Mouse (Mus musculus): ENCODE measurements around the gene Epb42. TPM values are rescaled to one million over a fixed set of nuclear protein-coding genes. Genes with fewer than 3 reads are reported as not detected.
"Not testable (repeated sequence)": the region's sequence is repeated elsewhere in the genome, so short reads cannot be mapped to it uniquely, and the experiment has no call there.

Gene Epb42
- total and polyA plus RNA-seq, 2 experiments, result 0.10 TPM; not detected in 1

GRCm38 (mm10) chr2:121006986-121007385, 29.9 kb downstream of the Epb42 start:
- H3K27ac ChIP-seq (replicated peaks; ENCODE audit: insufficient read depth, low read depth, low read length), result no peak overlapping the region
- H3K4me3 ChIP-seq (ENCODE audit: insufficient read depth, low read depth, low read length), result no peak overlapping the region
- H3K36me3 ChIP-seq (ENCODE audit: control insufficient read depth, insufficient read depth, low read length), result peaks cover 5% of the 10 kb centered on the region; the same call in 1 of the 2 replicates
- 71% methylated on average over 1 of the region's 1 CpGs for WGBS
- no peak for TF ChIP-seq POLR2A (IDR thresholded peaks at IDR 0.05; ENCODE audit: extremely low read depth, insufficient read depth, low read length)
- no peak for TF ChIP-seq CTCF (IDR thresholded peaks at IDR 0.05; ENCODE audit: low read depth, low read length)
- no peak for DNase-seq (ENCODE audit: extremely low read depth, low read depth, low spot score)
- H3K27me3 ChIP-seq (ENCODE audit: control insufficient read depth, insufficient read depth, low read length), result no peaks in the 10 kb centered on the region
- no peaks in the 10 kb centered on the region for H3K79me2 ChIP-seq (ENCODE audit: control insufficient read depth, insufficient read depth, low read length)
- H3K4me1 ChIP-seq (ENCODE audit: control insufficient read depth, insufficient read depth, low read length), result no peaks in the 10 kb centered on the region; the same call in 1 of the 2 replicates
- no peak overlapping the region for H3K9ac ChIP-seq (ENCODE audit: low read depth, low read length)

GRCm38 (mm10) chr2:121004018-121004811, 32.7 kb downstream of the Epb42 start:
- DNase-seq (ENCODE audit: extremely low read depth, low read depth, low spot score), result no peak
- H3K27ac ChIP-seq (replicated peaks; ENCODE audit: insufficient read depth, low read depth, low read length), result no peak overlapping the region
- 91% methylated on average over 7 of the region's 7 CpGs for WGBS
- no peaks in the 10 kb centered on the region for H3K27me3 ChIP-seq (ENCODE audit: control insufficient read depth, insufficient read depth, low read length)
- H3K4me3 ChIP-seq (ENCODE audit: insufficient read depth, low read depth, low read length), result no peak overlapping the region
- peaks cover 6% of the 10 kb centered on the region; the same call in 1 of the 2 replicates for H3K36me3 ChIP-seq (ENCODE audit: control insufficient read depth, insufficient read depth, low read length)
- no peak for TF ChIP-seq CTCF (IDR thresholded peaks at IDR 0.05; ENCODE audit: low read depth, low read length)
- TF ChIP-seq POLR2A (IDR thresholded peaks at IDR 0.05; ENCODE audit: extremely low read depth, insufficient read depth, low read length), result no peak
- H3K4me1 ChIP-seq (ENCODE audit: control insufficient read depth, insufficient read depth, low read length), result no peaks in the 10 kb centered on the region; the same call in 1 of the 2 replicates
- H3K9ac ChIP-seq (ENCODE audit: low read depth, low read length), result no peak overlapping the region
- H3K79me2 ChIP-seq (ENCODE audit: control insufficient read depth, insufficient read depth, low read length), result no peaks in the 10 kb centered on the region

GRCm38 (mm10) chr2:121003586-121003985, 33.3 kb downstream of the Epb42 start:
- DNase-seq (ENCODE audit: extremely low read depth, low read depth, low spot score), result peak; percentile 10
- TF ChIP-seq CTCF (IDR thresholded peaks at IDR 0.05; ENCODE audit: low read depth, low read length), result no peak
- no peak for TF ChIP-seq POLR2A (IDR thresholded peaks at IDR 0.05; ENCODE audit: extremely low read depth, insufficient read depth, low read length)
- no peak overlapping the region for H3K27ac ChIP-seq (replicated peaks; ENCODE audit: insufficient read depth, low read depth, low read length)
- H3K4me3 ChIP-seq (ENCODE audit: insufficient read depth, low read depth, low read length), result no peak overlapping the region
- peaks cover 9% of the 10 kb centered on the region; the same call in 1 of the 2 replicates for H3K36me3 ChIP-seq (ENCODE audit: control insufficient read depth, insufficient read depth, low read length)
- H3K79me2 ChIP-seq (ENCODE audit: control insufficient read depth, insufficient read depth, low read length), result no peaks in the 10 kb centered on the region
- WGBS, result 89% methylated on average over 2 of the region's 2 CpGs
- H3K4me1 ChIP-seq (ENCODE audit: control insufficient read depth, insufficient read depth, low read length), result no peaks in the 10 kb centered on the region
- H3K27me3 ChIP-seq (ENCODE audit: control insufficient read depth, insufficient read depth, low read length), result no peaks in the 10 kb centered on the region
- H3K9ac ChIP-seq (ENCODE audit: low read depth, low read length), result no peak overlapping the region

GRCm38 (mm10) chr2:120998863-120999262, 38.0 kb downstream of the Epb42 start:
- Histone ChIP-seq H3K4me3 (ENCODE audit: insufficient read depth, low read depth, low read length) (no peak overlapping the region), H3K27ac (replicated peaks; ENCODE audit: insufficient read depth, low read depth, low read length) (no peak overlapping the region), H3K27me3 (ENCODE audit: control insufficient read depth, insufficient read depth, low read length) (no peaks in the 10 kb centered on the region), H3K36me3 (ENCODE audit: control insufficient read depth, insufficient read depth, low read length) (peaks cover 11% of the 10 kb centered on the region), H3K4me1 (ENCODE audit: control insufficient read depth, insufficient read depth, low read length) (no peaks in the 10 kb centered on the region), H3K79me2 (ENCODE audit: control insufficient read depth, insufficient read depth, low read length) (no peaks in the 10 kb centered on the region), H3K9ac (ENCODE audit: low read depth, low read length) (no peak overlapping the region)
- DNase-seq (ENCODE audit: extremely low read depth, low read depth, low spot score), result no peak
- no peak for TF ChIP-seq POLR2A (IDR thresholded peaks at IDR 0.05; ENCODE audit: extremely low read depth, insufficient read depth, low read length)
- TF ChIP-seq CTCF (IDR thresholded peaks at IDR 0.05; ENCODE audit: low read depth, low read length), result no peak
- 94% methylated on average over 8 of the region's 8 CpGs for WGBS

GRCm38 (mm10) chr2:120996607-120997006, 40.3 kb downstream of the Epb42 start:
- H3K4me3 ChIP-seq (ENCODE audit: insufficient read depth, low read depth, low read length); H3K79me2 ChIP-seq (ENCODE audit: control insufficient read depth, insufficient read depth, low read length); H3K9ac ChIP-seq (ENCODE audit: low read depth, low read length); H3K4me1 ChIP-seq (ENCODE audit: control insufficient read depth, insufficient read depth, low read length); DNase-seq (ENCODE audit: extremely low read depth, low read depth, low spot score); H3K27ac ChIP-seq (replicated peaks; ENCODE audit: insufficient read depth, low read depth, low read length); H3K27me3 ChIP-seq (ENCODE audit: control insufficient read depth, insufficient read depth, low read length): not testable (repeated sequence)
- H3K36me3 ChIP-seq (ENCODE audit: control insufficient read depth, insufficient read depth, low read length), result peaks cover 15% of the 10 kb centered on the region
- WGBS, result 74% methylated on average over 1 of the region's 1 CpGs

GRCm38 (mm10) chr2:120991196-120991595, 45.7 kb downstream of the Epb42 start:
- WGBS, result 84% methylated on average over 4 of the region's 4 CpGs
- TF ChIP-seq POLR2A (IDR thresholded peaks at IDR 0.05; ENCODE audit: extremely low read depth, insufficient read depth, low read length) (no peak), CTCF (IDR thresholded peaks at IDR 0.05; ENCODE audit: low read depth, low read length) (no peak)
- no peaks in the 10 kb centered on the region for H3K27me3 ChIP-seq (ENCODE audit: control insufficient read depth, insufficient read depth, low read length)
- peaks cover 16% of the 10 kb centered on the region for H3K36me3 ChIP-seq (ENCODE audit: control insufficient read depth, insufficient read depth, low read length)
- no peak overlapping the region for H3K4me3 ChIP-seq (ENCODE audit: insufficient read depth, low read depth, low read length)
- H3K79me2 ChIP-seq (ENCODE audit: control insufficient read depth, insufficient read depth, low read length), result no peaks in the 10 kb centered on the region
- H3K4me1 ChIP-seq (ENCODE audit: control insufficient read depth, insufficient read depth, low read length), result no peaks in the 10 kb centered on the region
- no peak overlapping the region for H3K27ac ChIP-seq (replicated peaks; ENCODE audit: insufficient read depth, low read depth, low read length)
- no peak overlapping the region for H3K9ac ChIP-seq (ENCODE audit: low read depth, low read length)
- no peak for DNase-seq (ENCODE audit: extremely low read depth, low read depth, low spot score)

Measured in liver, adult 2 months (tissue).